Mouse (Mus musculus): ENCODE data around the gene Afp. TPM values are rescaled to one million over a fixed set of nuclear protein-coding genes. Genes with fewer than 3 reads are reported as not detected.

Gene Afp
- polyA plus RNA-seq, 1 experiment from 2014 or later = 6,352 TPM

DNA sequence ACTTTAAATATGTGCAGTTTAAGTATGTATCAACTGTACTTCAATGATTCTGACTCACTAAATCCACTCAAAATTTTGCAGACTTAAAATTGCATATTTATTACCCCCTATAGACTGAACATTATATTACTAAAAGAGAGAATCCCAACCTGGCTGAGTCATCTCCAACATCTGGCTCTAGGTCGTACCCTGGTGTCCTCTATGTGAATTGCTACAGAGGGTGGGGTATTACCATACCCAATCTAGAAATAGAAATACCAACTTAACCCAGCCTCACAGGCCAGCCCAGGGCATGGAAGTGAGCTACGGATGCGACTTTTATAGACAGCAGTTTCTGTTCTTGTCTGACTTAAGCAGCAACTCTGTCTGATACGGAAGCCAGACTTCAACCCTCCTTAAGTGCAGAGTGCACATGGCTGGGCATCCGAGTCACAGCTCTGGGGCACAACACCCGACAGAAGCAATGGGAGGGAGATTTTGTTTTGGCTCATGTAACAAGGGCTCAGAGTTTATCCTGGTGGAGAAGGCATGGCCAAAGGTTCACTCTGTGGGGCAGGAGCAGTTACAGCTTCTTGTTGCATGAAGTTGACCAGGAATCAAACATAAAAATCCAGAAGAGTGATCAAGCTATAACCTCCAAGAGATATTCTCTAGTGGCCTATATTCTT, 21.9 kb downstream of the Afp start:
- no peak for DNase-seq (ENCODE audit: low spot score)
- 73% methylated on average over 6 of the region's 6 CpGs for WGBS
- Histone ChIP-seq H3K9me3 (ENCODE audit: control insufficient read depth, low read length) (no peaks in the 10 kb centered on the region), H3K27me3 (replicated peaks; ENCODE audit: control insufficient read depth, insufficient read depth, low read length) (no peaks in the 10 kb centered on the region), H3K4me3 (ENCODE audit: low read depth, low read length) (no peak overlapping the region), H3K4me1 (replicated peaks; ENCODE audit: control insufficient read depth, insufficient read depth, low read length) (no peaks in the 10 kb centered on the region), H3K27ac (ENCODE audit: low read depth, low read length) (no peak overlapping the region), H3K9ac (ENCODE audit: low read depth, low read length) (no peak overlapping the region), H3K4me2 (no peak overlapping the region), H3K36me3 (ENCODE audit: control insufficient read depth, insufficient read depth, low read length) (no peaks in the 10 kb centered on the region)
- no peak for ATAC-seq (replicated peaks; ENCODE audit: low FRiP score)

DNA sequence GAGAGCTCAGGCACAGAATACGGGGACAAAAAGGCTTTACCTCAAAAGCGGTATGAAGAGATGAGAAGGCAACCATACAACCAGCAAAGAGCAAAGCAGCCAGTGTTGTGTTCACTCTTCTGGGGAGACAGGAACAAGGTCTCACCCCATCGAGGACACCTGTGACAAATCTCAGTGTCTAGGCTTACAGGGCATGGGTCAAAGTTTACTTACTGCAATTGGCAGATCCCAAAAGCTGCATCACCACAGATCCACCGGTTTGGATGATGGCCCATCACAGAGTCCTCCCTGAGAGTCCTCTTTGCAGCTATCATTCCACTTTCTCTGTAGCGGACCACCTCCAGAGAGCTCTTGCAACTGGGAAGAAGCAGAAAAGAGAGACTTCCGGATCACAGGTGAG, 25.0 kb downstream of the Afp start:
- no peak overlapping the region for H3K9ac ChIP-seq (ENCODE audit: low read depth, low read length)
- H3K27me3 ChIP-seq (replicated peaks; ENCODE audit: control insufficient read depth, insufficient read depth, low read length) = no peaks in the 10 kb centered on the region
- no peaks in the 10 kb centered on the region for H3K4me1 ChIP-seq (replicated peaks; ENCODE audit: control insufficient read depth, insufficient read depth, low read length)
- DNase-seq (ENCODE audit: low spot score) = no peak
- H3K9me3 ChIP-seq (ENCODE audit: control insufficient read depth, low read length) = no peaks in the 10 kb centered on the region
- H3K27ac ChIP-seq (ENCODE audit: low read depth, low read length) = no peak overlapping the region
- H3K36me3 ChIP-seq (ENCODE audit: control insufficient read depth, insufficient read depth, low read length) = no peaks in the 10 kb centered on the region
- 85% methylated on average over 6 of the region's 6 CpGs for WGBS
- no peak for ATAC-seq (replicated peaks; ENCODE audit: low FRiP score)
- H3K4me2 ChIP-seq = no peak overlapping the region
- no peak overlapping the region for H3K4me3 ChIP-seq (ENCODE audit: low read depth, low read length)

DNA sequence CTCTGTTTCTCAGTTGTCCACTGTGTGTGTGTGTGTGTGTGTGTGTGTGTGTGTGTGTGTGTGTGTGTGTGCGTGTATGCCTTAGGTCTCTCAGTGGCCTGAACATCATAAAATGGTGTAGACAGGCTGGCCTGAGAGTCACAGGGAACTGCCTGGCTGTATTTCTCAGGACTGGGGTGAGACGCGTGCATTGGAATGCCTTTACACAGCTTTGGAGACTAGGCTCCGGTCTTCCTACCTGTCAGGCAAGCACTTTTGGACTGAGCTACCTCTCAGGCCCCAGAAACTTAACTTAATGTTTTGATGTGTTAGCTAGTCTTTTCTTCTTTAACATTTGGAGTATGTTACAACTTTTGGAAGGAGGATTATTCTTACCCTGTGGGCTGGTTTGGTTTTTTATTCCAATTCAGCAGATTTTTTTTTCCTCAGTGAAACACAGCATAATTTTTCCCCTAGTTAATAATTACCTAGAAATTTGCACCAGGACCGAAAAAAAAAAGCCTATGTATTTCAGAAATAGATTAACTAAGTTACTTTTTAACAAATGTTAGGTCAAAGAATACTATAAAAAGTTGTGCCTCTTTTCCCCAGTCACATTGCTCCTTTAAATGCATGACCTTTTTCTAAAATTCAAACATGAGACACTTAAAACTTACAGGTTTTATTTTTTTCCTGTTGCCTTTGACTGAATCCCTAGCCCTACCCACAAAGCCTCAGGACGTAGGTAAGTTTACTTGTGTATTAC, 28.0 kb downstream of the Afp start, which contains the start of gene Afm:
Gene Afm (plus strand): TSS at position 577 of the 745 bp plus-strand sequence.
- Histone ChIP-seq H3K36me3 (ENCODE audit: control insufficient read depth, insufficient read depth, low read length) (no peaks in the 10 kb centered on the region), H3K4me2 (no peak within 1 kb of the TSS), H3K4me3 (ENCODE audit: low read depth, low read length) (no peak within 1 kb of the TSS), H3K27me3 (replicated peaks; ENCODE audit: control insufficient read depth, insufficient read depth, low read length) (no peaks in the 10 kb centered on the region), H3K9me3 (ENCODE audit: control insufficient read depth, low read length) (no peaks in the 10 kb centered on the region), H3K27ac (ENCODE audit: low read depth, low read length) (no peak within 1 kb of the TSS), H3K4me1 (replicated peaks; ENCODE audit: control insufficient read depth, insufficient read depth, low read length) (no peaks in the 10 kb centered on the region), H3K9ac (ENCODE audit: low read depth, low read length) (no peak within 1 kb of the TSS)
- 72% methylated on average over 6 of the region's 6 CpGs for WGBS
- 0 out of 2 replicates have a peak, but pooled peaks have one; percentile 20 for ATAC-seq (replicated peaks; ENCODE audit: low FRiP score)
- no peak for DNase-seq (ENCODE audit: low spot score)

GRCm38 (mm10) chr5:90551191-90551590, 60.7 kb downstream of the Afp start:
- no peaks in the 10 kb centered on the region for H3K4me1 ChIP-seq (replicated peaks; ENCODE audit: control insufficient read depth, insufficient read depth, low read length)
- no peak overlapping the region for H3K9ac ChIP-seq (ENCODE audit: low read depth, low read length)
- no peak for ATAC-seq (replicated peaks; ENCODE audit: low FRiP score)
- WGBS = 81% methylated on average over 8 of the region's 8 CpGs
- H3K27me3 ChIP-seq (replicated peaks; ENCODE audit: control insufficient read depth, insufficient read depth, low read length) = no peaks in the 10 kb centered on the region
- no peak for DNase-seq (ENCODE audit: low spot score)
- no peak overlapping the region for H3K4me2 ChIP-seq
- H3K27ac ChIP-seq (ENCODE audit: low read depth, low read length) = no peak overlapping the region
- no peaks in the 10 kb centered on the region for H3K36me3 ChIP-seq (ENCODE audit: control insufficient read depth, insufficient read depth, low read length)
- H3K9me3 ChIP-seq (ENCODE audit: control insufficient read depth, low read length) = no peaks in the 10 kb centered on the region
- no peak overlapping the region for H3K4me3 ChIP-seq (ENCODE audit: low read depth, low read length)

DNA sequence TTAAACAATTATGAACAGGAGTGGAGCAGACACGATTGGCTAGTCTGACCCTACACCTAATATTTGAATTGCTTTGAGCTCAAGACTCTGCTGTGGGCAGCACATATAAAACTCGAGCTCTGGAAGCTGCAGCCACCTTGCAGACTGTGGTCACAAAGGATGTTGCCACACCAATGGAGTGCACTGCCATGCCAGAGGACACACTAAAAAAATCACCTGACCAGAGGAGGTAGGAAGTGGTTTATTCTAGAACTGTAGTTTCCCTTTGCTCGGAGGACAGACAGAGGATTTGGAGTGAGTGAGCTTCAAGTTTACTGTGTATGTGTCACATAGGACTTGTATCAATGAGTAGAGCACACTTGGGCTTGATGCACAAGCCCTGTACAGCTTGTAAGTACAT, 65.5 kb downstream of the Afp start:
- Histone ChIP-seq H3K27me3 (replicated peaks; ENCODE audit: control insufficient read depth, insufficient read depth, low read length) (no peaks in the 10 kb centered on the region), H3K4me3 (ENCODE audit: low read depth, low read length) (no peak overlapping the region), H3K9me3 (ENCODE audit: control insufficient read depth, low read length) (no peaks in the 10 kb centered on the region), H3K9ac (ENCODE audit: low read depth, low read length) (no peak overlapping the region), H3K4me2 (no peak overlapping the region), H3K4me1 (replicated peaks; ENCODE audit: control insufficient read depth, insufficient read depth, low read length) (no peaks in the 10 kb centered on the region), H3K27ac (ENCODE audit: low read depth, low read length) (no peak overlapping the region), H3K36me3 (ENCODE audit: control insufficient read depth, insufficient read depth, low read length) (no peaks in the 10 kb centered on the region)
- no peak for DNase-seq (ENCODE audit: low spot score)
- ATAC-seq (replicated peaks; ENCODE audit: low FRiP score) = no peak
- WGBS = 64% methylated on average over 3 of the region's 3 CpGs

Other genes starting within 250 kb of the Afp start
- gene Ankrd17, start 124.2 kb upstream of the Afp start, polyA plus RNA-seq (2014; fragmentation: Nextera tagmentation; extraction: Ambion mirVana) = 25.2 and 32.2 TPM in 2 replicates
- 3.8 and 4.1 TPM in 2 replicates for gene Gm9958, start 123.5 kb upstream of the Afp start, polyA plus RNA-seq (2014; fragmentation: Nextera tagmentation; extraction: Ambion mirVana)
- 772 and 788 TPM in 2 replicates for gene Alb, start 29.8 kb upstream of the Afp start, polyA plus RNA-seq (2014; fragmentation: Nextera tagmentation; extraction: Ambion mirVana)
- gene Afm, start 28.2 kb downstream of the Afp start, polyA plus RNA-seq (2014; fragmentation: Nextera tagmentation; extraction: Ambion mirVana) = 8.8 and 11.4 TPM in 2 replicates
- gene 5830473C10Rik, start 70.4 kb downstream of the Afp start, polyA plus RNA-seq (2014; fragmentation: Nextera tagmentation; extraction: Ambion mirVana) = 0.19 and 0.35 TPM in 2 replicates
- 6.2 and 6.3 TPM in 2 replicates for gene Rassf6, start 149.9 kb downstream of the Afp start, polyA plus RNA-seq (2014; fragmentation: Nextera tagmentation; extraction: Ambion mirVana)